Mouse (Mus musculus): ENCODE results near the gene Pibf1. TPM values are rescaled to one million over a fixed set of nuclear protein-coding genes. Genes with fewer than 3 reads are reported as not detected.

Pibf1 gene
- polyA plus RNA-seq (2015; fragmentation: Illumina TruSeq; extraction: RNeasy Lipid Tissue Mini Kit (QIAGEN cat#74804); ENCODE audit: insufficient read depth, low read depth, low replicate concordance), result 1.9 TPM

GRCm38 (mm10) chr14:99099267-99099966 is at the start of gene Pibf1, which contains the start of gene Dis3:
Gene Pibf1, plus strand, starts transcription at chr14:99099424.
Gene Dis3, minus strand, starts transcription at chr14:99099770.

GRCm38 (mm10) chr14:99298385-99299021 is 199.3 kb downstream of the Pibf1 start, which contains the start of gene Klf5:
Gene Klf5, plus strand, starts transcription at chr14:99298691.

Other genes with a start within 250 kb of the Pibf1 start
- gene Rpl36a-ps1, start 105.1 kb upstream of the Pibf1 start, polyA plus RNA-seq (2015; fragmentation: Illumina TruSeq; extraction: RNeasy Lipid Tissue Mini Kit (QIAGEN cat#74804); ENCODE audit: insufficient read depth, low read depth, low replicate concordance), result 24.2 TPM
- 5.7 TPM for gene Mzt1, start 53.3 kb upstream of the Pibf1 start, polyA plus RNA-seq (2015; fragmentation: Illumina TruSeq; extraction: RNeasy Lipid Tissue Mini Kit (QIAGEN cat#74804); ENCODE audit: insufficient read depth, low read depth, low replicate concordance)
- 0.68 TPM for gene Bora, start 53.2 kb upstream of the Pibf1 start, polyA plus RNA-seq (2015; fragmentation: Illumina TruSeq; extraction: RNeasy Lipid Tissue Mini Kit (QIAGEN cat#74804); ENCODE audit: insufficient read depth, low read depth, low replicate concordance)
- 3.5 TPM for gene Dis3, start 346 bp downstream of the Pibf1 start, polyA plus RNA-seq (2015; fragmentation: Illumina TruSeq; extraction: RNeasy Lipid Tissue Mini Kit (QIAGEN cat#74804); ENCODE audit: insufficient read depth, low read depth, low replicate concordance)
- 2.3 TPM for gene Klf5, start 199.3 kb downstream of the Pibf1 start, polyA plus RNA-seq (2015; fragmentation: Illumina TruSeq; extraction: RNeasy Lipid Tissue Mini Kit (QIAGEN cat#74804); ENCODE audit: insufficient read depth, low read depth, low replicate concordance)